Mouse (Mus musculus) hindbrain, postnatal 0 days (tissue): ENCODE results near the gene Gm27179. TPM values are rescaled to one million over a fixed set of nuclear protein-coding genes. Genes with fewer than 3 reads are reported as not detected.
"Not testable (repeated sequence)": the region's sequence is repeated elsewhere in the genome, so short reads cannot be mapped to it uniquely, and the experiment has no call there.

ENCODE experiments used
- ATAC-seq: fragments of 200-750 bp; cut with Nextera tagmentation; 2 replicates; pipeline ENCODE4 v1.8.0; 2017; ENCODE audit warnings: mild to moderate bottlenecking, moderate TSS enrichment, moderate library complexity
- DNase-seq: peaks from one replicate; pipeline ENCODE4 v3.0.0-alpha.2; 2015; ENCODE audit warnings: low spot score
- H3K27ac ChIP-seq: fragments of 300-500 bp; sonication (generic); 2 replicates; pipeline ENCODE4 v1.5.1; 2014; ENCODE audit warnings: mild to moderate bottlenecking
- H3K27me3 ChIP-seq: fragments of 300-500 bp; sonication (generic); 2 replicates; pipeline ENCODE4 v1.6.1; 2014; ENCODE audit warnings: low read length, mixed read lengths; ENCODE audit not compliant: insufficient read depth
- H3K36me3 ChIP-seq: fragments of 300-500 bp; sonication (generic); 2 replicates; pipeline ENCODE4 v1.6.1; 2014; ENCODE audit warnings: low read length, mixed read lengths; ENCODE audit not compliant: insufficient read depth
- H3K4me1 ChIP-seq: fragments of 300-500 bp; sonication (generic); 2 replicates; pipeline ENCODE4 v1.6.1; 2014; ENCODE audit warnings: antibody characterized with exemption, low read length, mixed read lengths; ENCODE audit not compliant: insufficient read depth
- H3K4me2 ChIP-seq: fragments of 300-500 bp; sonication (generic); 2 replicates; pipeline ENCODE4 v1.6.1; 2014; ENCODE audit warnings: low read depth, mild to moderate bottlenecking, low read length, moderate library complexity, mixed read lengths
- H3K4me3 ChIP-seq: fragments of 300-500 bp; sonication (generic); 2 replicates; pipeline ENCODE4 v1.5.1; 2014; ENCODE audit warnings: low read length
- H3K9ac ChIP-seq: fragments of 300-500 bp; sonication (generic); replicated peaks from 2 replicates; pipeline ENCODE4 v1.6.1; 2014; ENCODE audit warnings: mild to moderate bottlenecking, low read length, moderate library complexity, mixed read lengths
- H3K9me3 ChIP-seq: fragments of 300-500 bp; sonication (generic); 2 replicates; pipeline ENCODE4 v1.6.1; 2016; ENCODE audit warnings: low read length, mixed read lengths
- WGBS: fragments of 180-500 bp; shearing (Covaris S2); extraction: QIAGEN DNeasy Blood & Tissue Kit; methylation state at CpG from one replicate; pipeline ENCODE4 v1.1.7; 2014; 5-methylcytosine and 5-hydroxymethylcytosine counted together
- polyA plus RNA-seq: library from polyadenylated mRNA; unstranded; fragments of >200 nt; fragmentation: Nextera tagmentation; extraction: Ambion mirVana; gene quantifications from 2 replicates; pipeline ENCODE4 v1.2.1, GENCODE M21; 2015
- total RNA-seq: library from RNA; depleted of rRNA; stranded (reverse); fragments of >200 nt; gene quantifications from 2 replicates; pipeline ENCODE4 v1.2.3, GENCODE M21; 2014

Gm27179 gene
- total and polyA plus RNA-seq, 2 experiments from 2014 or later, result not detected

- not testable (repeated sequence) for H3K4me1 ChIP-seq, DNase-seq, ATAC-seq, H3K9ac ChIP-seq, H3K4me3 ChIP-seq, H3K36me3 ChIP-seq, H3K9me3 ChIP-seq, H3K27me3 ChIP-seq, H3K27ac ChIP-seq, H3K4me2 ChIP-seq
- no CpG with 5 or more reads among the region's 1 CpGs for WGBS
These were observed 13.9 kb upstream of the Gm27179 start for GRCm38 (mm10) chr14:69526202-69526601.

GRCm38 (mm10) chr14:69523001-69523400, 10.7 kb upstream of the Gm27179 start:
- H3K27me3 ChIP-seq, H3K9ac ChIP-seq, ATAC-seq, H3K4me3 ChIP-seq, H3K36me3 ChIP-seq, DNase-seq, H3K27ac ChIP-seq, H3K4me1 ChIP-seq, H3K9me3 ChIP-seq, H3K4me2 ChIP-seq: not testable (repeated sequence)
- WGBS, result no CpG with 5 or more reads among the region's 1 CpGs

DNA sequence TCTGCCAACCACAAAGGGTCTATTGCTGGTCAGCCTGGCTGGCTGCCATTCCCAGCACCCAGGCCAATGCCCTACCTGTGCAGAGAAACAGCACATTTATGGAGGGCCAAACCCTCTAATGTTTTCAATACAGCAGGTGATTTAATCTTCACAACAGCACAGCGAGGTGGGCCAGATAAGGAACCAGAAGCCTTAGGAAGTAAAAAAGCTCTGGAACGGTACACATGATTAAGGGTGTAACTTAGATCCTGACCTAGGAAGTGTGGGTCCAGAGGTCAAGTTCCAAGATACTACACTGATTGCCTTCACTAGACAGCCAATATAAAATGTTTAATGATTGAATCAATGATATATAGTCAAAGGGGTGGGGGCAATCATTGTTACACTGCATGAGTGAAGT, 8.5 kb upstream of the Gm27179 start:
- not testable (repeated sequence) for H3K27ac ChIP-seq, H3K9ac ChIP-seq, H3K27me3 ChIP-seq, DNase-seq, ATAC-seq, H3K4me1 ChIP-seq, H3K4me2 ChIP-seq, H3K4me3 ChIP-seq, H3K9me3 ChIP-seq, H3K36me3 ChIP-seq
- no CpG with 5 or more reads among the region's 2 CpGs for WGBS

DNA sequence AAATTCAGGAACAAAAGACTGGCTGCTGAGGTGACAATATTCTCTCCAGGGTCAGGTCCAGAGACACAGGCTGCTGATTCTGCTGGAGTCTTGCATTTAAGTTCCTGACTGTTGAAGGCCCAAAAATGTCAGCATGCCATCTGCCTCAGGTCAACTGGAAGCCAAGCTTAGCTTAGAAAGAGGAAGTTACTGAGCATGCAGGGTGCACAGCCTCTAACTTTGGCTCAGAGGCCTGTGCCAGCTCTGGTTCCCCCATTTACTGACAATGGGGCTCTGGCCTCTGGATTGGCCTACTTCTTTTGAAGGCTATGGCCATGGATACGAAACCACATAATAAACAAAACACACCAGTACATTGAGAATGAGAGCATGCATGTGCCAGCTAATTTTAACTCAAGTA, 5.3 kb downstream of the Gm27179 start:
- WGBS, result no CpG with 5 or more reads among the region's 1 CpGs
- DNase-seq, H3K4me1 ChIP-seq, H3K27me3 ChIP-seq, H3K27ac ChIP-seq, ATAC-seq, H3K9me3 ChIP-seq, H3K36me3 ChIP-seq, H3K4me3 ChIP-seq, H3K9ac ChIP-seq, H3K4me2 ChIP-seq: not testable (repeated sequence)

DNA sequence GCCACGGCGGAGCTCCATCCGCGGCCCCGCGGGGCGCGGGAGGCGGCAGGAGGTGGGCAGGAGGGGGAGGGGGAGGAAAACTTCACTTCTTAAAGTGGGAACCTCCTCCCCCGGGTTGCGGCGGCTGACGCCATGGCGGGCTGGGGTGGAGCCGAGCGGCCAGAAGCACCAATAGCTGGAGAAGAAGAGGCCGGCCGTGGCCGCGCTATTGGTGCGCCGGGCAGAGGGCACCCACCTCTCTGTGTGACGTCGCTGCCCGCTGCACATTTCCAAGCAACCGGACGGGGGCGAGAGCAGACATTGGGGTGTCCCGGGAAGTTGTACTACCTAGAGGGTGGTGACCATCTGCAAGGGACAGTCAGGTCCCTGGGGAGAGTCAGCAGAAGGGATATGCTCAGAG, 9.2 kb downstream of the Gm27179 start, which contains the start of gene Gm16867:
TSS of gene Gm16867 (minus strand) at position 189 of the 400 bp plus-strand sequence.
- not testable (repeated sequence) for H3K27me3 ChIP-seq, DNase-seq, H3K27ac ChIP-seq, H3K4me2 ChIP-seq, H3K4me3 ChIP-seq, H3K9ac ChIP-seq, H3K4me1 ChIP-seq, H3K9me3 ChIP-seq, H3K36me3 ChIP-seq
- peak; percentile 99 for ATAC-seq
- no CpG with 5 or more reads among the region's 29 CpGs for WGBS

- no CpG with 5 or more reads among the region's 73 CpGs for WGBS
- not testable (repeated sequence) for DNase-seq, H3K4me1 ChIP-seq, H3K27me3 ChIP-seq, H3K27ac ChIP-seq, H3K36me3 ChIP-seq, H3K9ac ChIP-seq, H3K4me3 ChIP-seq, H3K9me3 ChIP-seq, H3K4me2 ChIP-seq
- ATAC-seq, result peak; percentile 68; the same call in 1 of the 2 replicates
These were observed 9.8 kb downstream of the Gm27179 start for GRCm38 (mm10) chr14:69502440-69503150.

GRCm38 (mm10) chr14:69496259-69496658, 16.1 kb downstream of the Gm27179 start:
- H3K27me3 ChIP-seq, DNase-seq, H3K4me1 ChIP-seq, H3K36me3 ChIP-seq, H3K9me3 ChIP-seq, H3K4me2 ChIP-seq, H3K27ac ChIP-seq, H3K9ac ChIP-seq, ATAC-seq, H3K4me3 ChIP-seq: not testable (repeated sequence)

GRCm38 (mm10) chr14:69494946-69495345, 17.4 kb downstream of the Gm27179 start:
- not testable (repeated sequence) for DNase-seq, H3K9me3 ChIP-seq, ATAC-seq, H3K4me2 ChIP-seq, H3K9ac ChIP-seq, H3K27me3 ChIP-seq, H3K4me3 ChIP-seq, H3K36me3 ChIP-seq, H3K4me1 ChIP-seq, H3K27ac ChIP-seq
- no CpG with 5 or more reads among the region's 2 CpGs for WGBS

GRCm38 (mm10) chr14:69494522-69494921, 17.8 kb downstream of the Gm27179 start:
- DNase-seq, H3K4me3 ChIP-seq, H3K27me3 ChIP-seq, H3K4me2 ChIP-seq, H3K9me3 ChIP-seq, H3K27ac ChIP-seq, H3K4me1 ChIP-seq, H3K36me3 ChIP-seq, H3K9ac ChIP-seq, ATAC-seq: not testable (repeated sequence)
- no CpG with 5 or more reads among the region's 3 CpGs for WGBS

- not testable (repeated sequence) for H3K36me3 ChIP-seq, ATAC-seq
- WGBS, result no CpG with 5 or more reads among the region's 10 CpGs
These were observed 24.3 kb downstream of the Gm27179 start for GRCm38 (mm10) chr14:69488001-69488400.

More at GRCm38 (mm10) chr14:69488001-69488400, 24.3 kb downstream of the Gm27179 start:
- not testable (repeated sequence) for H3K27ac ChIP-seq, H3K9ac ChIP-seq, H3K4me1 ChIP-seq, H3K4me2 ChIP-seq, H3K9me3 ChIP-seq, H3K27me3 ChIP-seq, DNase-seq, H3K4me3 ChIP-seq
